Mouse (Mus musculus): Measurements from ENCODE around the gene Mkrn2. TPM values are rescaled to one million over a fixed set of nuclear protein-coding genes. Genes with fewer than 3 reads are reported as not detected.

Gene Mkrn2
- polyA plus RNA-seq, 1 experiment from 2014 or later, result 33.0 TPM

Other genes starting within 250 kb of the Mkrn2 start
- gene Pparg, start 241.0 kb upstream of the Mkrn2 start, polyA plus RNA-seq (2016; fragmentation: Nextera tagmentation; extraction: Ambion mirVana), result 0.26 and 0.39 TPM in 2 replicates
- gene Tsen2, start 57.2 kb upstream of the Mkrn2 start, polyA plus RNA-seq (2016; fragmentation: Nextera tagmentation; extraction: Ambion mirVana), result 34.5 and 39.7 TPM in 2 replicates
- 0.13 and 0.21 TPM in 2 replicates for gene Mkrn2os, start 9.3 kb upstream of the Mkrn2 start, polyA plus RNA-seq (2016; fragmentation: Nextera tagmentation; extraction: Ambion mirVana)
- 121 TPM in 2 replicates for gene Raf1, start 74.7 kb downstream of the Mkrn2 start, polyA plus RNA-seq (2016; fragmentation: Nextera tagmentation; extraction: Ambion mirVana)
- gene Tmem40, start 160.5 kb downstream of the Mkrn2 start, polyA plus RNA-seq (2016; fragmentation: Nextera tagmentation; extraction: Ambion mirVana), result 0.95 and 1.8 TPM in 2 replicates
- 73.1 and 88.1 TPM in 2 replicates for gene Cand2, start 172.6 kb downstream of the Mkrn2 start, polyA plus RNA-seq (2016; fragmentation: Nextera tagmentation; extraction: Ambion mirVana)
- gene Rpl32, start 206.8 kb downstream of the Mkrn2 start, polyA plus RNA-seq (2016; fragmentation: Nextera tagmentation; extraction: Ambion mirVana), result 1,689 and 1,952 TPM in 2 replicates
- gene Efcab12, start 236.5 kb downstream of the Mkrn2 start, polyA plus RNA-seq (2016; fragmentation: Nextera tagmentation; extraction: Ambion mirVana), result 0.49 and 0.66 TPM in 2 replicates